Mouse (Mus musculus): Measurements from ENCODE around the gene Olfr104-ps.

Olfr104-ps gene

GRCm38 (mm10) chr17:37359282-37359681 is at the start of gene Olfr104-ps:
Olfr104-ps (plus strand) TSS chr17:37359582.
- no peak for DNase-seq

GRCm38 (mm10) chr17:37310146-37310699 is 49.2 kb upstream of the Olfr104-ps start:
- DNase-seq = no peak

DNA sequence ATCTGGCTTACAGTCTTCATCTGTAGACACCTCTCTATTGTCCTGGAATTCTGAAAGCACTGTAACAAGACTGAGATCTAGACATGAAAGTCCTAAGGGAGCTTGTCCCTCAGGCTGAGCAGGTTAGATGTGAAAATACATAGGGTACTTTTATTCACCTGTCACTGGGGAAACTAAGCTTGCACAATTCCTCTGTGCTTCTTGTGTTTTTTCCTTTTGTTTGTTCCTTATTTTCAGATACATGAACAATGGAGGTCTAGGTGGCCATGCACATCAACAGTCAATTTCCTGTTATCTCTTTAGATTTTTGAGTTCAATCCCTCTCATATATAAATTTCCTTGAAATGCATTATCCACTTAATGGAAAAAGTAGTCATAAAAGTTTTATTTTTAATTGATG is 42.4 kb upstream of the Olfr104-ps start, which contains the start of gene Olfr102:
Gene Olfr102, minus strand, starts transcription at position 101 of the 400 bp plus-strand sequence.
- DNase-seq = no peak

DNA sequence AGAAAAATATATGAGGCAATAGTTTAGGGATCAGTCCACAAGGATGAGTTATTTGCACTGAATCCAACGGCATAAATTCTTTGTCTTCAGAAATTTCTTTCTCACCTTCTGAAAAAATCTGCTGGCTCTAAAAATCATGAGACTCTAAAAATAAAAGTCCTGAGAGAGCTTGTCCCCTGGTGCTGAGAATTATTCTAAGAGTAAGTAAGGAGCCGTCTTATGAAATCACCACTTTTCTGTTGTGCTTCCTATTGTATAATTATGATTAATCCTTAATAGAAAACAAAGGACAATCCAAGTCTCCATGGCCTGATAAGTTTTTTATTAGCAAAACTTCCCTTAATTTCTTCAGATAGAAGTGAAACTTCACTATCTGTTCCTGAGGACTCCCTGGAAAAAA is 19.8 kb upstream of the Olfr104-ps start, which contains the start of gene Olfr103:
Gene Olfr103, minus strand, starts transcription at position 101 of the 400 bp plus-strand sequence.
- no peak for DNase-seq

GRCm38 (mm10) chr17:37378733-37379132 is 19.4 kb downstream of the Olfr104-ps start, which contains the start of gene Olfr105-ps:
Olfr105-ps (plus strand) TSS chr17:37379033.
- DNase-seq = no peak

DNA sequence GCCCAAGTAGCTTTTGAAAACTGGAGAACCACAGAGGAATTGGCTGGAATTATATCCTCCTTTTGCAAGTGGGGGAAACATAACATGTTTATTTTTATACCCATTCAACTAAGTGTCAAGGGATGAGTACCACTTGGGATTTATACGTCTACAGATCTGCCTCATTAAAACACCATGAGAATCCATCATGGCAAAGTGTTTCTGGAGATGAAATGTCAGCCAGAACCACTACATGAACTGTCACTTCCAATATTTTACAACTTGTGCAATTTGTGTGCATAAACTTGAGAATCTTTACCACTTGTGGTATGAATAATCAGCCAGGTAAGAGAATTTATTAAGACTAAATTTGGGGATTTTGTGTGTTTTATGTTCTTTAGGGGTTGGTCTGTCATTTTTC is 30.7 kb downstream of the Olfr104-ps start, which contains the start of gene Olfr106-ps:
Gene Olfr106-ps, plus strand, starts transcription at position 301 of the 400 bp plus-strand sequence.
- no peak for DNase-seq

DNA sequence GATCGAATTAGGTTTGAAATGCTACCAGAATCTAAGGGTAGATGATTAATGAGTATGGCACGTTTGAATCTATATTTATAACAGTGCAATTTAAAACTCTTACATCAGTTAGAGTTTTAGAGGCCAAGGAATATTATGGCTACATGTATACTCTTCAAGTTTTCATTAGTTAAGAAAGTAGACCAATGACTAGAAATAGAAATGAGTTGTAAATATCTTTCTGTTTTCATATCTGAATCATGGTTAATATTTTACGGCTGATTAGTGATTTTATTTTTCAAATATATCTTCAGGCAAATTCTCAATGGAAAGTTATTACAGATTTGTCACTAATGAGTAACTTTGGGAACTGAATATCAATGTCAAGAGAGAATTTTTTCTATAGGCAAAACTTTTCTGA is 39.5 kb downstream of the Olfr104-ps start, which contains the start of gene Olfr107:
Gene Olfr107, plus strand, starts transcription at position 301 of the 400 bp plus-strand sequence.
- DNase-seq = no peak

DNA sequence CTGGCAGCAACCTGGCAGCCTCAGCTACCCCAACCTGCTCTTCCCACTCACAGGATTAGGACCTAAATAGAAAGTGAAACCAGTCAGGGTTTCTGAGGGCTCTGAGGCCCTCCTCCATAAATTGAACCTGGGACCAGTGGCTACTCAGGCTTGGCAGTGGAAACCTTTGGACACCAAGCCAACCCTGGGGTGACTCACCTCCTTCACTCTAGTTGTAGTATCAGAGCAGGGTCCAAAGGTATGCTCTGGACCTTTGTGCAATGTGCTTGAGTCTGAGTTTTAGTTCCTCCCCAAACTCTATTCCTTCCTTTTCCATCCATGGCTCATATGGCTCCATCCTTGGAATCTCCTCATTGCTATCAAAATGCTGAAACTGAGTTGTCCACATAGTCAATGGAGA is 54.0 kb downstream of the Olfr104-ps start:
- no peak for DNase-seq
